Mouse (Mus musculus): ENCODE measurements at regions not wholly inside any gene's neighbourhood (a gene's known extent, or its start where the extent isn't known, plus 50 kb on each side); places are given as distances from the start of the nearest gene placed in this dataset.

- DNase-seq = no peak
These were observed 3131.6 kb upstream of the Lrrc6 start for GRCm38 (mm10) chr15:69632306-69632705.

- DNase-seq = no peak
These were observed 3117.3 kb upstream of the Lrrc6 start for GRCm38 (mm10) chr15:69617998-69618397.

GRCm38 (mm10) chr15:69614048-69614447 is 3113.3 kb upstream of the Lrrc6 start:
- no peak for DNase-seq

GRCm38 (mm10) chr15:69591219-69592006 is 3090.7 kb upstream of the Lrrc6 start:
- no peak for DNase-seq

GRCm38 (mm10) chr15:69588084-69588483 is 3087.4 kb upstream of the Lrrc6 start:
- no peak for DNase-seq

GRCm38 (mm10) chr15:69576742-69577141 is 3076.0 kb upstream of the Lrrc6 start:
- peak; percentile 2 to 3 for DNase-seq

GRCm38 (mm10) chr15:69575611-69576153 is 3075.0 kb upstream of the Lrrc6 start:
- DNase-seq = peak; percentile 13 to 21

GRCm38 (mm10) chr15:69554171-69554570 is 3053.5 kb upstream of the Lrrc6 start:
- no peak for DNase-seq

GRCm38 (mm10) chr15:69552062-69552628 is 3051.4 kb upstream of the Lrrc6 start:
- DNase-seq = no peak

GRCm38 (mm10) chr15:69551012-69551411 is 3050.3 kb upstream of the Lrrc6 start:
- no peak for DNase-seq

GRCm38 (mm10) chr15:69526441-69527094 is 3025.9 kb upstream of the Lrrc6 start:
- DNase-seq = no peak

- DNase-seq = no peak
These were observed 2983.8 kb upstream of the Lrrc6 start for GRCm38 (mm10) chr15:69484421-69485074.

GRCm38 (mm10) chr15:69483096-69483495 is 2982.4 kb upstream of the Lrrc6 start:
- no peak for DNase-seq

GRCm38 (mm10) chr15:69481087-69481486 is 2980.4 kb upstream of the Lrrc6 start:
- DNase-seq = no peak

GRCm38 (mm10) chr15:69477050-69477449 is 2976.3 kb upstream of the Lrrc6 start:
- DNase-seq = no peak

GRCm38 (mm10) chr15:69469566-69469965 is 2968.9 kb upstream of the Lrrc6 start:
- DNase-seq = no peak

- no peak for DNase-seq
These were observed 2960.0 kb upstream of the Lrrc6 start for GRCm38 (mm10) chr15:69460581-69461194.

- no peak for DNase-seq
These were observed 2956.8 kb upstream of the Lrrc6 start for GRCm38 (mm10) chr15:69457473-69457872.

GRCm38 (mm10) chr15:69456191-69456770 is 2955.6 kb upstream of the Lrrc6 start:
- no peak for DNase-seq

GRCm38 (mm10) chr15:69441008-69441407 is 2940.3 kb upstream of the Lrrc6 start:
- DNase-seq = no peak

- no peak for DNase-seq
These were observed 2912.9 kb upstream of the Lrrc6 start for GRCm38 (mm10) chr15:69413531-69414011.

- no peak for DNase-seq
These were observed 2888.9 kb upstream of the Lrrc6 start for GRCm38 (mm10) chr15:69389575-69389974.
